Mouse (Mus musculus) MEL (cell line): Measurements from ENCODE around the gene Cct2.

ENCODE experiments used
- CTCF ChIP-seq, 3 experiments: IDR thresholded peaks in 2 of 3; conservative IDR thresholded peaks in 1 of 3; 2 replicates each; pipeline ENCODE4 v1.5.1; 2011 to 2012; ENCODE audit warnings: low read length in 3 of 3, low read depth in 2 of 3, mild to moderate bottlenecking in 2 of 3, improper control_type of control experiment in 1 of 3, inconsistent platforms in 1 of 3, mixed read lengths in 1 of 3, moderate library complexity in 1 of 3; ENCODE audit not compliant: control insufficient read depth in 1 of 3, insufficient read depth in 1 of 3, poor library complexity in 1 of 3, severe bottlenecking in 1 of 3
- GATA1 ChIP-seq: IDR thresholded peaks from 2 replicates; pipeline ENCODE4 v1.6.1; 2011; ENCODE audit warnings: low read depth, low read length, improper control_type of control experiment
- MAX ChIP-seq: IDR thresholded peaks from 2 replicates; pipeline ENCODE4 v1.6.1; 2011; ENCODE audit warnings: low read length, improper control_type of control experiment
- TBP ChIP-seq: IDR thresholded peaks from 2 replicates; pipeline ENCODE4 v1.8.0; 2011; ENCODE audit warnings: low read depth, low read length, improper control_type of control experiment
- ZNF384 ChIP-seq: IDR thresholded peaks from 2 replicates; pipeline ENCODE4 v1.6.1; 2012; ENCODE audit warnings: low read depth, mild to moderate bottlenecking, inconsistent platforms, low read length, improper control_type of control experiment

- TF ChIP-seq GATA1: no peak
- TF ChIP-seq CTCF (IDR thresholded peaks at IDR 0.05 in 2 of 3, conservative IDR thresholded peaks at IDR 0.05 in 1 of 3; ENCODE audit: control insufficient read depth in 1 of 3, insufficient read depth in 1 of 3, low read depth in 2 of 3, low read length in 3 of 3, poor library complexity in 1 of 3, severe bottlenecking in 1 of 3): no peak
- TF ChIP-seq MAX: no peak
- no peak for TF ChIP-seq ZNF384
- TF ChIP-seq TBP: no peak
Observed at GRCm38 (mm10) chr10:117073176-117073575, 9.6 kb upstream of the Cct2 start.
